Mouse (Mus musculus) Patski (cell line): ENCODE data around the gene Islr. TPM values are rescaled to one million over a fixed set of nuclear protein-coding genes. Genes with fewer than 3 reads are reported as not detected.

ENCODE experiments used
- ATAC-seq: fragments of 100-300 bp; one replicate; pipeline ENCODE4 v1.8.0; 2021
- CTCF ChIA-PET: fragments of 350-600 bp; sonication (Branson Sonifier 250); formaldehyde crosslinking; loops from one replicate; lab custom pipeline; 2022; ENCODE audit warnings: inconsistent platforms; lab: Charles Lee
- POLR2A ChIA-PET: fragments of 350-600 bp; sonication (Branson Sonifier 250); formaldehyde crosslinking; loops from one replicate; lab custom pipeline; 2022; ENCODE audit warnings: antibody characterized with exemption, inconsistent platforms; lab: Charles Lee
- DNase-seq: peaks from one replicate; pipeline ENCODE4 v3.0.0-alpha.2; 2011; ENCODE audit warnings: low read depth, low spot score
- H3K27me3 ChIP-seq: fragments of 371-371 bp; one replicate; pipeline ENCODE4 v1.5.1; 2021
- CTCF ChIP-seq: fragments of 100-300 bp; IDR thresholded peaks from one replicate; pipeline ENCODE4 v1.5.1; 2021
- in situ Hi-C: fragments of 300-500 bp; cut with MboI; formaldehyde crosslinking; loops from 3 replicates; pipeline ENCODE4 v1.11.1; 2018; ENCODE audit warnings: low pct_unique_long_range_greater_than_20kb, mixed read lengths
- polyA plus RNA-seq: library from polyadenylated mRNA; unstranded; gene quantifications from one replicate; pipeline ENCODE4 v1.2.3, GENCODE M21; 2021

Gene Islr
- polyA plus RNA-seq, 1 experiment from 2014 or later = 39.6 TPM

GRCm38 (mm10) chr9:58125085-58125484 is 79.0 kb downstream of the Islr start:
- no peak for DNase-seq
- ChIA-PET POLR2A (interaction anchor here (1.0 to 1.1 kb wide), 2 partner anchors 9 to 70 kb away, joined by 3 to 5 read pairs; no protein-coding TSS in a partner anchor), CTCF (no interaction called here)
- no peak for TF ChIP-seq CTCF
- no peak for ATAC-seq
- H3K27me3 ChIP-seq = no peaks in the 10 kb centered on the region
- in situ Hi-C loops = no loop called here

- no peak for TF ChIP-seq CTCF
- ATAC-seq (no peak), DNase-seq (no peak)
- in situ Hi-C loops = no loop called here
- H3K27me3 ChIP-seq = no peaks in the 10 kb centered on the region
- POLR2A ChIA-PET = no interaction called here
- CTCF ChIA-PET = no interaction called here
Observed at GRCm38 (mm10) chr9:58118671-58119070, 85.4 kb downstream of the Islr start, which contains the start of gene Ccdc33. Ccdc33 (minus strand) TSS chr9:58118823.

GRCm38 (mm10) chr9:58116024-58116651 is 88.0 kb downstream of the Islr start:
- CTCF ChIA-PET = no interaction called here
- no peaks in the 10 kb centered on the region for H3K27me3 ChIP-seq
- in situ Hi-C loops = no loop called here
- no peak for TF ChIP-seq CTCF
- no peak for DNase-seq
- POLR2A ChIA-PET = interaction anchor here (1.1 to 1.5 kb wide), 2 partner anchors 10 to 75 kb away, joined by 3 read pairs; no protein-coding TSS in a partner anchor
- no peak for ATAC-seq

GRCm38 (mm10) chr9:58115297-58115925 is 88.7 kb downstream of the Islr start:
- ATAC-seq (no peak), DNase-seq (no peak)
- no peak for TF ChIP-seq CTCF
- H3K27me3 ChIP-seq = no peaks in the 10 kb centered on the region
- ChIA-PET CTCF (interaction anchor here (1.1 to 1.9 kb wide), 3 partner anchors 11 to 42 kb away, joined by 3 to 4 read pairs (median 4); no protein-coding TSS in a partner anchor), POLR2A (interaction anchor here (0.6 to 1.5 kb wide), 2 partner anchors 21 to 74 kb away, joined by 3 read pairs; no protein-coding TSS in a partner anchor)
- in situ Hi-C loops = no loop called here

GRCm38 (mm10) chr9:58114019-58114418 is 90.1 kb downstream of the Islr start:
- CTCF ChIA-PET = interaction anchor here (0.9 to 1.9 kb wide), 3 partner anchors 9 to 17 kb away, joined by 3 to 4 read pairs (median 4); no protein-coding TSS in a partner anchor
- TF ChIP-seq CTCF = no peak
- POLR2A ChIA-PET = no interaction called here
- in situ Hi-C loops = no loop called here
- H3K27me3 ChIP-seq = no peaks in the 10 kb centered on the region
- no peak for ATAC-seq
- DNase-seq = no peak

GRCm38 (mm10) chr9:58113279-58113884 is 90.7 kb downstream of the Islr start:
- ATAC-seq = no peak
- ChIA-PET POLR2A (no interaction called here), CTCF (interaction anchor here (0.9 to 1.9 kb wide), 2 partner anchors 10 to 18 kb away, joined by 3 to 4 read pairs; no protein-coding TSS in a partner anchor)
- no peak for DNase-seq
- in situ Hi-C loops = no loop called here
- no peaks in the 10 kb centered on the region for H3K27me3 ChIP-seq
- no peak for TF ChIP-seq CTCF

GRCm38 (mm10) chr9:58112866-58113278 is 91.2 kb downstream of the Islr start:
- in situ Hi-C loops = no loop called here
- POLR2A ChIA-PET = no interaction called here
- ATAC-seq = no peak
- TF ChIP-seq CTCF = no peak
- CTCF ChIA-PET = no interaction called here
- no peaks in the 10 kb centered on the region for H3K27me3 ChIP-seq
- DNase-seq = no peak

- ATAC-seq (no peak), DNase-seq (no peak)
- TF ChIP-seq CTCF = no peak
- POLR2A ChIA-PET = no interaction called here
- H3K27me3 ChIP-seq = no peaks in the 10 kb centered on the region
- in situ Hi-C loops = no loop called here
- CTCF ChIA-PET = no interaction called here
Observed at GRCm38 (mm10) chr9:58112321-58112751, 91.8 kb downstream of the Islr start.

GRCm38 (mm10) chr9:58111431-58111830 is 92.7 kb downstream of the Islr start:
- ATAC-seq = no peak

GRCm38 (mm10) chr9:58110787-58111186 is 93.3 kb downstream of the Islr start:
- ChIA-PET POLR2A (interaction anchor here (1.2 to 1.4 kb wide), 2 partner anchors 11 to 30 kb away, joined by 3 to 4 read pairs; no protein-coding TSS in a partner anchor), CTCF (interaction anchor here (1.0 kb wide), 1 partner anchor 72 kb away, joined by 3 read pairs; no protein-coding TSS in a partner anchor)
- H3K27me3 ChIP-seq = no peaks in the 10 kb centered on the region
- no peak for TF ChIP-seq CTCF
- DNase-seq (no peak), ATAC-seq (no peak)
- in situ Hi-C loops = no loop called here

More at GRCm38 (mm10) chr9:58111431-58111830, 92.7 kb downstream of the Islr start:
- POLR2A ChIA-PET = no interaction called here
- CTCF ChIA-PET = no interaction called here
- DNase-seq = no peak
- no peaks in the 10 kb centered on the region for H3K27me3 ChIP-seq
- no peak for TF ChIP-seq CTCF
- in situ Hi-C loops = no loop called here
